Mouse (Mus musculus): ENCODE measurements around the gene Ptgr2.
"Not testable (repeated sequence)": the region's sequence is repeated elsewhere in the genome, so short reads cannot be mapped to it uniquely, and the experiment has no call there.

Ptgr2 gene

DNA sequence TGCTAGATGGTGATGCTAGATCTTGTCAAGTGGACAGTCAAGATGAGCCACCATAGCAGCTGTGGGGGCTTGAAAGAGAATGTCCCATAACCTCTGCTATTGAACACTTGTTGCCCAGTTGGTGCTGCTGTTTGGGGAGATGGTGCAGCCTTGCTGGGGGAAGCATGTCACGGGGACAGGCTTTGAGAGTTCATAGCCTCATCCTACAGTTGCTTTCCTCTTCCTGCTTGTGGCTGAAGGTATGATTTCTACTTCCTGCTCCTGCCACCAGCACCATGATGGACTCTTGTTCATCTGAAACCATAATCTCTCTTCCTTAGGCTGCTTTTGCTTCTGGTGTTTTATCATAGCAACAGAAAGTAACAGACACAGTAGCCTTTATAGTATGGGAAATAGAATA lies 19.5 kb downstream of the Ptgr2 start:
- DNase-seq (ENCODE audit: low spot score) = no peak

GRCm38 (mm10) chr12:84311306-84311705 lies 26.3 kb downstream of the Ptgr2 start:
- DNase-seq (ENCODE audit: low spot score) = no peak

DNA sequence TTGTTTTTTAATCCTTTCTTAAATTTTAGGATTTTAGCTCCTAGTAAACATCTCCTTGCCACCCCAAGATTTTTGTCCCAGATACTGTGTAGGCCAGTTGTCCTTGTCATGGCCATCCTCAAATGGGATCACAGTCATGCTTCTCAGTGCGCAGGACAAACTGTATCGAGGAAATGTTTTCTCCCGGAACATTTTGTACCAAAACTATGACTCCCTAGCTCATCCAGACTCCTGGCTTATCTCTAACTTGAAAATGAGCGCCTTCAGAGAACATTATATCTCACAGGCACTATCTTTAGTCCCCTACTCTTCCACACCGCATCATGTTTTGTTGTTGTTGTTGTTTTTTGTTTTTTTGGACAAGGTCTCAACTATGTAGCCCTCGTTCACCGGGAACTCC lies 31.0 kb downstream of the Ptgr2 start:
- DNase-seq (ENCODE audit: low spot score) = no peak

GRCm38 (mm10) chr12:84316721-84317621 lies 31.9 kb downstream of the Ptgr2 start, which contains the start of gene Zfp410:
Gene Zfp410, plus strand, starts transcription at chr12:84316852.
- peak; percentile 92 for DNase-seq (ENCODE audit: low spot score)

GRCm38 (mm10) chr12:84327111-84327512 lies 42.1 kb downstream of the Ptgr2 start:
- DNase-seq (ENCODE audit: low spot score) = no peak

GRCm38 (mm10) chr12:84336963-84337625 lies 52.1 kb downstream of the Ptgr2 start:
- no peak for DNase-seq (ENCODE audit: low spot score)

GRCm38 (mm10) chr12:84347192-84347591 lies 62.2 kb downstream of the Ptgr2 start:
- no peak for DNase-seq (ENCODE audit: low spot score)

- DNase-seq (ENCODE audit: low spot score) = not testable (repeated sequence)
These were observed 73.7 kb downstream of the Ptgr2 start for GRCm38 (mm10) chr12:84358699-84359098.

DNA sequence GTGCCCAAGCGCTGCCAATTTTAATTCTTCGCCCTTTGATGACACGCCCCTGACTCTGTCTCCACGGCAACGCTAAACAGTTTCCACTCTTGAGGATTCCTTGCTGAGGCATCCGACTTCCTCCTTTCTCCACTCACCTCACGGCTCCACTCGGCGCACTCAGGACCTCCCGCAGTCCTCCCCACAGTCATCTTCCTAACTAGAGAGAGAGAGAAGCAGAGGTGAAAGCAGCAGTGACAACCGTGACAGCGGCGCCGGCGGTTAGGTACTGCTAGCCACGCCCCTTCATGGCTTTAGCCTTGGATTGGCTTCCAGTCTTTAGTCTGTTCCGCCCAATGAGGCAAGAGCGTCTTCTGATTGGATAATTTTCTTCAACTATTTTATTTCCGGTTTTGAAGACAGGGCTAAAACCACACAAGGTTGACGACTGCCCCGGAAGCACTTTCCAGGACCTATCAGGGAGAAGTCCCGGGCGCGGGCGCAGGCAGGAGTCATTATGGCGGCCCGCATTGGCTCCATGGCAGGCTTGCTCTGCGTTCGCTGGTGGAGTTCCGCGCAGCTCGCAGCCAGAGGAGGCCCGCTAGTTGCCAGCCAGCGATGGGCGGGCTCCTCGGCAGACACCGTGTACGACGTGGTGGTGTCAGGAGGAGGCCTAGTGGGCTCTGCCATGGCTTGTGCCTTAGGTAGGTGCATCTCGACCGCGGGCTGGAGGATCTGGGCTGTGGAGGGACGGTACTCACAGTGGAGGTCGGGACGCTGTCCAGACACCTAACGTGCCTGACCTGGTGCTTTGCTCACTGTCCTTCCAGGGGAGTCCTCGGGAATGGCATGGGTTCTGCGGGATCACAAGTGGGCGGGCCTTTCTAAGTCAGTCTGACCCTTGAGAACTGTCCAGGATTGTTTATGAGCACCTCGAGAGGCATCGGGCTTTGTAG lies 76.8 kb downstream of the Ptgr2 start, which contains the start of the genes Coq6 and Fam161b:
Coq6 (plus strand) TSS at position 103 of the 935 bp plus-strand sequence.
Fam161b (minus strand) TSS at position 279 of the 935 bp plus-strand sequence.
- peak; percentile 93 for DNase-seq (ENCODE audit: low spot score)

DNA sequence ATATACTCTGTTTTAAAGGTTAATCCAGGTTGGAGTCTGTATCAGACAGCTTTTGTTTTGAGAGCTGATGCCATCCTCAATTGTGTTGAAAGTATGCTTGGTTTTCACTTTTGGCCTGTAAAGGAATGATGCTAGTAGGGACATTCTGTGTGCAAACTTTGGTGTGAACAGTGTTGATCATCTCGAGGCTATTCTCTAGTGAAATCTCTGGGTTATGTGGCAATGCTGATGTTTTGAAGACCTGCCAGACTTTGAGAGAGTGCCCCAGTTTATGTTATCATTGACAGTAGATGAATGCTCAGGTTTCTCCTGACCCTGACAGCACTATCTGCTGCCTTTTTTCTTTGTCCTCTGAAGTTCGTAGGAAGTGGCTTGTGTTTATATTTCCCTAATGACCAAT lies 77.8 kb downstream of the Ptgr2 start:
- DNase-seq (ENCODE audit: low spot score) = no peak

DNA sequence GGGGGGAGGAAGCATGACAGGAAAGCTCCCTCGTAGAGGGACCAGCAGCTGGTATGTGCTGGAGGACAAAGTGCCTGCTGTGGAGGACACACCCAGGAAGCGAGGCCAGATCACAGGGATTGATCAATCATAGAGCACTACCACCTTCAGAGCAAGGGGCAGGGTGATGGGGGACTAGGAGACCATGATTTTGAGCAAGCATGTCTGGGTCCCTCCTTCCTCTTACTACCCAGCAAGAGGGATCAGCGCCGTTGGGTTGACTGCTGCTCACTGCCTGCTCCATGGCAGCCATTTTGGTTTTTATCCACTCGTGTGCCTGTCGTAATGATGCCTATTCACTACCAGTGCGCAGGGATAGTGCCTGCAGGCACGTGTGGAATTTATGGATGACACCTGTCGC lies 79.3 kb downstream of the Ptgr2 start:
- peak; percentile 13 for DNase-seq (ENCODE audit: low spot score)

GRCm38 (mm10) chr12:84365137-84365536 lies 80.1 kb downstream of the Ptgr2 start:
- DNase-seq (ENCODE audit: low spot score) = no peak
